Mouse (Mus musculus) forebrain, embryonic 16.5 days (tissue): ENCODE data around the gene Cd47. TPM values are rescaled to one million over a fixed set of nuclear protein-coding genes. Genes with fewer than 3 reads are reported as not detected.

Experiments
- polyA plus RNA-seq: library from polyadenylated mRNA; unstranded; fragments of >200 nt; fragmentation: Nextera tagmentation; extraction: Ambion mirVana; gene quantifications from 2 replicates; pipeline ENCODE4 v1.2.1, GENCODE M21; 2015

The Cd47 gene
- polyA plus RNA-seq, 1 experiment from 2014 or later: 131 TPM

Other genes starting within 250 kb of the Cd47 start
- gene Ift57, start 101.3 kb upstream of the Cd47 start, polyA plus RNA-seq: 44.2 and 45.1 TPM in 2 replicates